Mouse (Mus musculus) splenic B cell, adult 2 months (primary cell): ENCODE data around the gene Lmx1a.

Experiments
- DNase-seq: peaks from one replicate; pipeline ENCODE4 v3.0.0-alpha.2; 2011; ENCODE audit warnings: low read depth, low spot score
- H3K27me3 ChIP-seq: 2 replicates; pipeline ENCODE4 v1.6.1; 2012; ENCODE audit warnings: mild to moderate bottlenecking, low read length, moderate library complexity, mixed read lengths; ENCODE audit not compliant: control insufficient read depth, poor library complexity, insufficient read depth, severe bottlenecking
- H3K36me3 ChIP-seq: 2 replicates; pipeline ENCODE4 v1.6.1; 2012; ENCODE audit warnings: mild to moderate bottlenecking, low read length, moderate library complexity, mixed read lengths; ENCODE audit not compliant: control insufficient read depth, poor library complexity, insufficient read depth, severe bottlenecking

The Lmx1a gene

GRCm38 (mm10) chr1:167689262-167690137 is 463 bp downstream of the Lmx1a start:
- Histone ChIP-seq H3K36me3 (no peaks in the 10 kb centered on the region), H3K27me3 (no peaks in the 10 kb centered on the region)
- DNase-seq: no peak

DNA sequence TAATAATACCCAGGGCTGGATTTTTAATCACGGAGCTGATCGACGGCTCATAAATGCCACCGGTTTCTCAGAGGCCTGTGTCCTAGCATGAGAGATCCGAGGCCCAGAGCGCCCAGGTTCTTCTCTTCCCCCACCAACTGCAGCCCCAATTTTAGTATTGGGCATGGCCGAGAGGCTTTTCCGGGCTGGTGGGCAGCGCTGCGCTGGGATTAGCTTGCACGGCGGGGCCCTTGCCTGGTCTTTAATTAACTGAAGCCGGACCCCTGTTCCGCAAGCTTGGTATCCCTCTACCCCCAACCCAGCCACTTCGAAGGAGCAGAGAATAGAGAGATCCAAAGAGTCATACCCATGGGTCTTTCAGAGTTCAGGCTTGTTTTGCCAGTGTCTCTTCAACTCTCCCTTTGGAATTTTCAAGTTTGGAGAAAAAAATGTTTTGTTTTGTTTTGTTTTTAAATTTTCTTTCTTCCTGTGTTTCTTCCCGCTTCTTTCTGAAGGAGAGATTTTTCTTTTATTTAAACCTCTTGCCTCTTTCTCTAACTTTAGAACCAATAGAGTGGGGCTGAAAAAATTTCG is 1.2 kb downstream of the Lmx1a start:
- H3K27me3 ChIP-seq: no peaks in the 10 kb centered on the region
- no peak for DNase-seq

GRCm38 (mm10) chr1:167690716-167691550 is 1.9 kb downstream of the Lmx1a start:
- H3K36me3 ChIP-seq: no peaks in the 10 kb centered on the region
- DNase-seq: no peak
- H3K27me3 ChIP-seq: no peaks in the 10 kb centered on the region

More for the DNA sequence above, 1.2 kb downstream of the Lmx1a start:
- H3K36me3 ChIP-seq: no peaks in the 10 kb centered on the region

GRCm38 (mm10) chr1:167691911-167692682 is 3.1 kb downstream of the Lmx1a start:
- Histone ChIP-seq H3K36me3 (no peaks in the 10 kb centered on the region), H3K27me3 (no peaks in the 10 kb centered on the region)
- DNase-seq: no peak

GRCm38 (mm10) chr1:167692683-167693045 is 3.6 kb downstream of the Lmx1a start:
- no peak for DNase-seq
- Histone ChIP-seq H3K27me3 (no peaks in the 10 kb centered on the region), H3K36me3 (no peaks in the 10 kb centered on the region)

- no peaks in the 10 kb centered on the region for H3K36me3 ChIP-seq
- H3K27me3 ChIP-seq: no peaks in the 10 kb centered on the region
- DNase-seq: no peak
These were observed 4.6 kb downstream of the Lmx1a start for GRCm38 (mm10) chr1:167693499-167694240.

DNA sequence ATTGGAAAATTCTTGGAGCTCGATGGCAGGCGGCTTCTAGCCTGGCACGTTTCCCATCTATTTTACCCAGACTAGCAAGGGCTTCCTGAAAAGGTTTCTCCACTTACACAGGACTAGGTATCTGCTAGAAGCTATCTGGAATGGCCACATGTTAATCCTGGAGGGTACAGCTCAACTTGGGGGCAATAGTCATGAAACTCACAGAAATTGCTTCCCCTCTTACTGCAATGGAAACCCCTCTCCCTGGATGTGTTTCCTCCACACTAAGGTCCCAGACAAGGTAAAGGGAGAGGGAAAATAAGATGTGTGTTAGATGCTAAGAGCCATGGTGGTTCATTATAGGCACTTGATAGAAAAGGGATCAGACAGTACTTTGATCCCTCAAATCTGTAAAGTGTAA is 5.7 kb downstream of the Lmx1a start:
- Histone ChIP-seq H3K27me3 (no peaks in the 10 kb centered on the region), H3K36me3 (no peaks in the 10 kb centered on the region)
- DNase-seq: no peak

- H3K36me3 ChIP-seq: no peaks in the 10 kb centered on the region
- DNase-seq: no peak
These were observed 6.9 kb downstream of the Lmx1a start for GRCm38 (mm10) chr1:167695910-167696459.

GRCm38 (mm10) chr1:167699706-167700105 is 10.7 kb downstream of the Lmx1a start:
- Histone ChIP-seq H3K36me3 (no peaks in the 10 kb centered on the region), H3K27me3 (no peaks in the 10 kb centered on the region)
- DNase-seq: no peak

More at GRCm38 (mm10) chr1:167695910-167696459, 6.9 kb downstream of the Lmx1a start:
- H3K27me3 ChIP-seq: no peaks in the 10 kb centered on the region

DNA sequence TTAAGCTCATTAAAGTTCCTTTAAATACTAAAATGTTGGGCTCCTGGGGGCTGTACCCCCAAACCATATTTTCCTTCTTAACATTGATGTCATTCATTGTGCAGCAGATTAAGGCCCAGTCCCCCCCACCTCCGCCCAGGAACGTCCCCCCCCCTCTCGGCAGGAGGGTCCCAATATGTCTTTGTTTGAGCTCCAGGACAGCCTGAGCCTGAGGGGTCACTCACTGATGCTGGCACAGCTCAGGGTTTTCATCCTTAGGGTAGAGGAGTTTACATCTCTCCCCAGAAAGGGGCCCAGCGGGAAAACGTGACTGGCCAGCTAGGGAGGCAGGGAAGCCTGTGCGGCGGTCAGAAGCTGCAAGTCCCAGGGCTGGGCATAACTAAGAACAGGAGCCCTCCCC is 11.2 kb downstream of the Lmx1a start:
- DNase-seq: no peak
- H3K36me3 ChIP-seq: no peaks in the 10 kb centered on the region
- no peaks in the 10 kb centered on the region for H3K27me3 ChIP-seq

- H3K27me3 ChIP-seq: no peaks in the 10 kb centered on the region
- no peaks in the 10 kb centered on the region for H3K36me3 ChIP-seq
- DNase-seq: no peak
These were observed 16.5 kb downstream of the Lmx1a start for GRCm38 (mm10) chr1:167705527-167705926.

DNA sequence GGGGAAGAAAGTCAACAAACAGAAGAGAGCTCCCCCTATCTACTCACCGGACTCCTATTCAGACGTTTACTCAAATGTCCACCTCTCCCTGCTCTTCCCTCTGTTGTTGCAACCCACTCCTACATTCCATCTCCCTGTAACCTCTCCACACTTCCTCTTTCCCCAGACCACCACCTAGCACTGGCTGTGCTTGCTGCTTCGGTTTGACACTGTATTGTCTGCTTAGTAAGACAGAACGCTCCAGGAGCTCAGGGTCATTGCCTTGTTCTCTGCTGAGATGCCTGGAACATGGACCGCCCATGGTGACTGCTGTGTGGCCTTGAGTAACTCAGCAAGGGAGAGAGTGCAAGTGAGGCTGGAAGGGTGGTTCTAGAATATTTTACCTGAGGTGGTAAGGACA is 19.7 kb downstream of the Lmx1a start:
- Histone ChIP-seq H3K36me3 (no peaks in the 10 kb centered on the region), H3K27me3 (no peaks in the 10 kb centered on the region)
- DNase-seq: no peak

DNA sequence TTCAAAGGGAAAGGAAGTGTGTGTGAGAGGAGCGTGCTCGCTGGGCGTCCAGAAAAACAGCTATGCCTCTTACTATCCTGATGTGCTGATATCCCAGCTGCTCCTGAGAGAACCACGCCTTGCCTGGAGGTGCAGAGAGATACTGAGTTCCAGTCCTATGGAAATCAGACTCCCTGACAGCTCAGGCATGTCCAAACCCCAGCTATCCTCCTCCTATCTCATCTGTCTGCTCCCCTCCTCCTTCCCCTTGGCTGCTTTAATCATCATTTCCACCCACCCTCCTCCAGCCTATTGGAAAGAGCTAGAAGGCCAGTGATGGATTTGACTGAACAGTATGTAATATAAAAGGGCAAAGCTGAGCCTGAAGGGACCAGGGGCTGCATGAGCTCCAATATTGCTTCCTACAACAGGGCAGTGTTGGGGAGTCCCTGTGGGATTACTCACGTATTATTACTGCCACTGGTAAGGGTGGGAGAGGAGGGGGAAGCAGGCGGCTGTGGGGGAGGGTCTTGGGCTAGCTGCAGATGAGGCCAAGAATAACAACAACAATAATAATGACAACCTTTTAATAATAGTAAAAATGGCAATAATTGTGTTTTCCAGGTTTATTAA is 26.8 kb downstream of the Lmx1a start:
- DNase-seq: no peak
- Histone ChIP-seq H3K27me3 (no peaks in the 10 kb centered on the region), H3K36me3 (no peaks in the 10 kb centered on the region)
